Mouse (Mus musculus) c-Kit-positive CD71-positive TER-119-positive erythroid progenitor cells, embryonic 14.5 days (primary cell): Measurements from ENCODE around the gene Slc7a1.

Source experiments
- DNase-seq: peaks from one replicate; pipeline ENCODE4 v3.0.0-alpha.2; 2013; ENCODE audit warnings: low spot score

The Slc7a1 gene

GRCm38 (mm10) chr5:148389007-148389970 lies 10.4 kb downstream of the Slc7a1 start:
- peak; percentile 63 for DNase-seq

- no peak for DNase-seq
These were observed 11.3 kb downstream of the Slc7a1 start for GRCm38 (mm10) chr5:148388251-148389006.

GRCm38 (mm10) chr5:148387820-148388219 lies 11.9 kb downstream of the Slc7a1 start:
- no peak for DNase-seq

GRCm38 (mm10) chr5:148386471-148386870 lies 13.2 kb downstream of the Slc7a1 start:
- DNase-seq = no peak

GRCm38 (mm10) chr5:148384501-148385055 lies 15.1 kb downstream of the Slc7a1 start:
- no peak for DNase-seq

- no peak for DNase-seq
These were observed 15.7 kb downstream of the Slc7a1 start for GRCm38 (mm10) chr5:148383841-148384500.

- DNase-seq = no peak
These were observed 18.6 kb downstream of the Slc7a1 start for GRCm38 (mm10) chr5:148381083-148381482.

GRCm38 (mm10) chr5:148380246-148380504 lies 19.5 kb downstream of the Slc7a1 start:
- DNase-seq = no peak

- no peak for DNase-seq
These were observed 20.1 kb downstream of the Slc7a1 start for GRCm38 (mm10) chr5:148379455-148380245.

- no peak for DNase-seq
These were observed 21.0 kb downstream of the Slc7a1 start for GRCm38 (mm10) chr5:148378707-148379106.

GRCm38 (mm10) chr5:148378232-148378508 lies 21.5 kb downstream of the Slc7a1 start:
- DNase-seq = no peak

GRCm38 (mm10) chr5:148377439-148378231 lies 22.1 kb downstream of the Slc7a1 start:
- DNase-seq = no peak

- no peak for DNase-seq
These were observed 23.3 kb downstream of the Slc7a1 start for GRCm38 (mm10) chr5:148376358-148376757.

GRCm38 (mm10) chr5:148375480-148375879 lies 24.2 kb downstream of the Slc7a1 start:
- DNase-seq = no peak

- no peak for DNase-seq
These were observed 26.5 kb downstream of the Slc7a1 start for GRCm38 (mm10) chr5:148373092-148373685.

GRCm38 (mm10) chr5:148372005-148372917 lies 27.4 kb downstream of the Slc7a1 start:
- DNase-seq = no peak

GRCm38 (mm10) chr5:148371375-148371774 lies 28.3 kb downstream of the Slc7a1 start:
- no peak for DNase-seq

GRCm38 (mm10) chr5:148370624-148371023 lies 29.1 kb downstream of the Slc7a1 start:
- DNase-seq = peak; percentile 46

- DNase-seq = no peak
These were observed 30.5 kb downstream of the Slc7a1 start for GRCm38 (mm10) chr5:148369178-148369577.
